In genomic region chr15:84829416-84829815, GRCm38 (mm10) we compare ENCODE assay signal across 8 mouse cellular contexts. TPM values are rescaled to one million over a fixed set of nuclear protein-coding genes. Genes with fewer than 3 reads are reported as not detected.
DNase-seq lines count a peak whose midpoint lies in the region; ATAC-seq lines count a peak whose summit lies in the region.

No protein-coding gene starts in this region.

- peak; percentile 53 for ATAC-seq in CD4-positive, CD25-positive, alpha-beta regulatory T cell, adult 4 months
- ATAC-seq in hematopoietic stem cell, adult 5-6 weeks (replicated peaks in 1 of 2; ENCODE audit: insufficient read depth in 1 of 2, low FRiP score in 2 of 2, low TSS enrichment in 1 of 2, low read depth in 1 of 2, poor library complexity in 2 of 2, severe bottlenecking in 2 of 2), result peak; percentile 84 to 94

- DNase-seq in adrenal gland, postnatal 25 days, result peak; percentile 86
- DNase-seq in forelimb bud, embryonic 11.5 days (ENCODE audit: low read depth, low spot score), result peak; percentile 98
- DNase-seq in layer of hippocampus, adult 9-11 months, result peak; percentile 38
- DNase-seq in lung, postnatal 10 days, result peak; percentile 93
- DNase-seq in retina, postnatal 7 days (ENCODE audit: low read depth, low spot score), result peak; percentile 43
- peak; percentile 67 to 71 for DNase-seq in urinary bladder, adult 18-20 months (ENCODE audit: low spot score in 2 of 2)

RNA-seq across cellular contexts. Expression of gene Phf21b, which starts 26.4 kb away (rescaled TPM):
- 1 to 10 TPM in 1 of 2 experiments, under 1 TPM in 1; 0.96 to 1.9 TPM for polyA plus RNA-seq in CD4-positive, CD25-positive, alpha-beta regulatory T cell, adult 4 months (2017; shearing (Covaris generic))
- total RNA-seq in adrenal gland, postnatal 25 days (2021), result 3.2 and 3.6 TPM in 2 replicates
- total RNA-seq in hematopoietic stem cell, adult 5-6 weeks (2017), result 0.63 and 2.3 TPM in 2 replicates

Comparison
In these comparisons a context has a peak if more than half of its experiments do, and no peak if none do; other contexts are left out.
1. Peak in every context shown above with its lines: DNase-seq and ATAC-seq.
2. DNase-seq: peak in every context shown above with its lines; median percentile 98 in forelimb bud, embryonic 11.5 days; 93 in lung, postnatal 10 days; 86 in adrenal gland, postnatal 25 days; 69 in urinary bladder, adult 18-20 months; 43 in retina, postnatal 7 days; 38 in layer of hippocampus, adult 9-11 months.